Mouse (Mus musculus) kidney, postnatal 4 days (tissue): Measurements from ENCODE around the gene Wdhd1.
A peak's percentile ranks its signal among the peaks of the same experiment; 100 is the strongest.

Source experiments
- DNase-seq, 2 experiments: peaks; one replicate each; pipeline ENCODE4 v3.0.0; 2021; ENCODE audit warnings: mixed read lengths in 2 of 2

Wdhd1 gene

DNA sequence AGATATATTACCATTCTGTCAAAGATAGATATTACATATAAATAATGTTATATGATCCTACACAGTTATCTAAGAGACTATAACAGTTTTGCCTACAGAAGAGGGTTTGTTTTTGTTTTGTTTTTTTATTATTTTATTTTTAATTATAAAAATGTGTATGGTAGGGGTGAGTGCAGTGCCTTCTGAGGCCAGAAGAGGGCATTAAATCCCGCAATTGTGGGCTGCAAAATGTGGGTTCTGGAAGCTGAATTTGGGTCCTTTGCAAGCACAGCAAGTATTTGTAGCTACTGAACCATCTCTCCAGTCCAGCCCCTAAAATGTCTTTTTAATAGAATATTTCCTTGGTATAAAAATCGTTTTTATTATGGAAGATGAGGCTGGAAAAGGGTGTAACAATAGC lies 2.4 kb upstream of the Wdhd1 start:
- no peak for DNase-seq

DNA sequence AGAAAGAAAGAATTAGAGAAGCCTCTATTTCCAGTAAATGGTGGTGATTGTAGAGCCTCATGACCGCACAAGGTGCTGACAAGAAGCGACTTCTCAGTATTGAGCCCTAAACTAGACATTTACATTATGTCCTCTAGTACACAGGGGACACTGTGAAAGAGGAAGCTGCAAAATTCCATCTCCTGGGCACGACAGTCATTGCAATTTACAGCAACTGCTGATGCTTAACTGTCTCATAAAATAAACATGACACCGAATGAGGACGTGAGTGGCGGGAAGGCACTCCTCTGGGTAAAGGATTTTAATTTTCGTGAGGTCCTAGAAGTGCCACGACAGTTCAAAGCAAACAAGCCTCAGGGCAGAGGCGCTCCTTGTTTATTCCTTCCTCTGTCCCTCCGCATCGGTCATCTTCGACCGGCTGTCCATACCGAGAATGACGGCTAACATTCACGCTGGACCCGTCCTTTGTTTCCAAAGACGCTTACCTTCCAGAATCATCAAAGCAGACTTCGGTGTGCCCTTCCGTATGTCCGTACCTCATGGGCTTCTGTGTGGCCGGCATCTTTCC lies 537 bp downstream of the Wdhd1 start:
- DNase-seq = no peak

DNA sequence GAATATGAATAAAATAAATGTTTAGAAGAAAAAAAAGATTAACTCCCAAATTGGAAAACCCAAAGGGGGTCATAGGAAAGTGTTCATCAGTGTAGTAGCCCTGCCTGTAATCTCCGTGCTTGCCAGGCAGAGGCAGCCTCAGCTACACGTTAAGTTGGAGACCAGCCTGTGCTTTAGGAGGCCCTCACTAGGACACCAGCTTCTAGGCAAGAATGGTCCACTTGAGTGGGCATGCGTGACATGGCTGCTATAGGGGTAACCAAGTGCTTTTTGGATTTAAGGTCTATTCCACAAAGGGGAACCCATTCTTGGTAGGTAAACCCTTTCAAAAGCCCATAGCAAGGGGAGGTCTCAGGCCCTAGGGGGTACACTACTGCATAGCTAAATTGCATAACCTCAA lies 1.2 kb downstream of the Wdhd1 start:
- no peak for DNase-seq

DNA sequence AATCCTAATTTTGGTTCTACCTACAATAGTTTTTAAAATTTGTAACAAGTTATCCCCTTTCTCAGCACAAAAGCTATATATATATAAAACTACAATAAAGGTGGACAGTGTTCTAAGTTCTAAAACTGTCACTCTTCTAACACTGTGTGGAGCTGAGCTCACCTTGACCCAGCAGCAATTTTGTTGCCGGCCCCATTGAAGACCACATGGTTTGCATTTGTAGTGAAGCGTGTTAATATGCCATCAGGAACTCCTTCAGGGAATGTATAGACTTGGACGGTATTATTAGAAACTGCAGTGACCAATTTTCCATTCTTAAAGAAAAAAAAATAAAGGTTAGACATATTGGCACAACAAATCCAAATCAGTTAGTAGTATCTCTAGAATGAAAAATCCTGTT lies 2.9 kb downstream of the Wdhd1 start:
- DNase-seq = no peak

DNA sequence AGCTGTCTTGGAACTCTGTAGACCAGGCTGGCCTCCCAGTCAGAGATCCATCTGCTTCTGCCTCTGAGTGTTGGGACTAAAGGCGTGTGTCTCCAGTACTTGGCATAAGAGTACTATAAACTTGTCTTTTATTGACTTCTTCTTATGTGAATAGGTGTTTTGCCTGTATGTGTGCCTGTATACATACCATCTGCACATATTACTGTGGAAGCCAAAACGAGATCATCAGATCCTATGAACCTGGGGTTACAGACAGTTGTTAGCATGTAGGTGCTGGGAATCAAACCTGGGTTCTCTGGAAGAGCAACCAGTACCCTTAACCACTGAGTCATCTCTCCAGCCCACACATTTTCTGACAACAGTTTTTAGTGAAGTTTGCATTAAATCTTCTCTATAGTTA lies 7.0 kb downstream of the Wdhd1 start:
- no peak for DNase-seq

DNA sequence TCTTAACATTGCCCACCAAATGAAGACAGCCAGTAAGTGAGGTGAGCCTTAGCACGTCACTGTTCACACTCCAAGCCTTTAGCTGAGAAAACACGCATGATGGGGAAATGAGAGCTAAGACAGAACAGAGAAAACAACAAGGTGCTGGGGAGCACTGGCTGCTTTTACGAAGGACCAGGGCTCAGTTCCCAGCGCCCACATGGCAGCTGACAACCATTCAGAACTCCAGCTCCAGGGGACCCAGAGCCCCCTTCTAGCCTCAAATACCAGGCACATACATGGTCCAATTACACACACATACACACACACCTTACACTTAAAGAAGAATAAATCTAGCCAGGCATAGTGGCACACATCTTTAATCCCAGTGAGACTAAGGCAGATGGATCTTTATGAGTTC lies 7.6 kb downstream of the Wdhd1 start:
- DNase-seq = no peak

DNA sequence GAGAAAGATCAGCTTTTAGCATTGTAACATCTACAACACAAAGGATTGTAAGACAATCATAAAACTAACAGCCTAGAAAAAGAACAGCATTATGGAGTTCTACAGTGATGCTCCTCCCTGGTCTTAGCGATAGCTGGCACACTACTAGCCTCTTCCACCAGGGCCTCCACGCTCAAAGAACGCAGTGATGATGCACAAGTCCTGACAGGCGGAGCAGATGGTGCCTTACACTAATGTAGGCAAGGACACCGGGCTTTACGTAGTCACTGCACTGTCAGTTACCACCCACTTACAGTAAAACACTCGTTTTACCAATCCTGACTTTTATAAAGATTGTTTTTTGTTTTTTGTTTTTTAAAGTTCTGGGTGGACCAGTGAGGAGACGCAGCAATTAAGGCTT lies 10.8 kb downstream of the Wdhd1 start:
- DNase-seq = no peak

DNA sequence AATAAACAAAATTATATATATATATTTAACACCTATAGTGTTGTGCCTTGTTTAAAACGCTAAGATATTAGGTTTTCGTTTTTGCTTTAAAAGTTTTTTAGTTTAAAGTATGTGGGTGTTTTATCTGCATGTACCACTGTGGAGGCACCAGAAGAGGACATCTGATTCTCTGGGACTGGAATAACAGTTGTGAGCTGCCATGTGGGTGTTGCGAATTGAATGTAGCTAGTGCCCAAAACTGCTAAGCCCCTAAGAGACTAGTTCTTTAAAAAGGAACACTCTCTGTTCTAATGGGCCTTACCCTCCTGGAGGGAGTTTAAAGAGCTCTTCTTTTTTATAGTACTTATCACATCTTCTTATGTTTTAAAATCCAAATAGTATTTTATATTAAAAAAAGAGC lies 11.8 kb downstream of the Wdhd1 start:
- no peak for DNase-seq

DNA sequence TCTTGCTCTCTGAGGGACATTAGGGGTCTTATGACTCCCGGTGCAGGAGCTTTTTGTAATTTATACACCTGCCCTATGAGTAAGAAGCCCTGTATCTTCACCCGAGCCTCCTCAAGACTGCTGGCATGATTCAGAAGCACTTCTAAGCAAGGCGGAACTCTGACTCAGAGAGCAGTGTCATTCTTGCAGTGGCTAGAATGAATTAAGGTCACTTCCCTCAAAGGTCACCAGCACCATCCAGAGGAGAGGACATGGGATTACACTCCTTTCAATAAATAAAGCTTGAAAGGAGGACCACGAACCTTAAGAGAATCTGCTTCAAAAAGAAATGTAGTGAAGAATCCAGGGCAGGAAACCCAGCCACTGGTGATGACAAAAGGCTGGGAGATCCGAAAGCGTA lies 26.8 kb downstream of the Wdhd1 start:
- DNase-seq = no peak

DNA sequence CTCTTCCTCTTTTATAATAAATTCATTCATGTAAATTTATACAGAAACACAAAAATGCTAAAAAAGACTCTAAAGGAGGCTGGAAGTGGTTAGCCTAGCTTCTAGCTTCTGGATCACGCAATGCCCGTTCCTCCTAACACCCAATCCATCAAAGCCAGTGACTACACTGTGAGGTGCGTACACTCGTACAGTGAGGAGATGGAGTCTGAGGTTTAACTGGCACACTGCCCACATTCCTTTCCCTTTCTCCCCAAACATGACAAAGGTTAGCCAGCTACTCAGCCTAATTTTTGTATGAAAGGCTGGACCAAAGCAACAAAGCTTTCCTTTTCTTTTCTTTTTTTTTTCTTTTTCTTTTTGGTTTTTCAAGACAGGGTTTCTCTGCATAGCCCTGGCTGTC lies 33.9 kb downstream of the Wdhd1 start:
- no peak for DNase-seq

DNA sequence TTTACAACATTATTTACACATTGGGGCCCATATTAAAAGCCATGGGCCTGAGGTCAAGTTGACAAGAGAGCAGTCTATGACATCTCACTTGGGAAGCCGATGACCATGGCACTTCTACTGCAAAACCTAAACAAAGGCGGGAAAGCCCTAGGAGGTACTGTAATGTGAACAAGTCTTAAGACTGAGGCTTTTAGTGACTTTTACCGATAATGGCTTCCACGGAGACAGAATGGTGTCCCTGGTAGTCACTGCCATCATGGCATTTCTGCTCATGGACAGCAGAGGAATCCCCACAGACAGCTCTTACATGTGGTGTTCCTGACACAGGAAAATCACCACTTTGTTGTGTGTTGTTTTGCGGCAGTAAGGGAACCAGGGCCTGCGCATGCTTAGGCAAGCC lies 35.6 kb downstream of the Wdhd1 start:
- DNase-seq = no peak

DNA sequence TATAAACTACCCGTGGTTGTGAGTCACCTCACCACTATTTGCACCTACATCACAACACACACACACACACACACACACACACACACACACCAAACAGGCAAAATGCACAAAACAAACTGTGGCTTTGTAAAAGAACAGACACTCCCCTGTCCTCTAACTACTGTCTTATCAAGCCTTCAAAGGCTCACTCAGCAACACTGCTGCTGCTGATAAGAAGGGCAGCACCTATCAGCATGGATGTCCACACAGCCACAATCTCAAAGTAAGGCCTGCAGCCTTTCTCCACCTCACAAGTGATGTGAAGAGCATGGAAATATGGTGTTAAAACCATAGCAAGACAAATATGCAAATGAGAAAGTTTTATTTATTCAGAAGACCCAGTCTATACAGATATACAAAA lies 36.1 kb downstream of the Wdhd1 start:
- no peak for DNase-seq

DNA sequence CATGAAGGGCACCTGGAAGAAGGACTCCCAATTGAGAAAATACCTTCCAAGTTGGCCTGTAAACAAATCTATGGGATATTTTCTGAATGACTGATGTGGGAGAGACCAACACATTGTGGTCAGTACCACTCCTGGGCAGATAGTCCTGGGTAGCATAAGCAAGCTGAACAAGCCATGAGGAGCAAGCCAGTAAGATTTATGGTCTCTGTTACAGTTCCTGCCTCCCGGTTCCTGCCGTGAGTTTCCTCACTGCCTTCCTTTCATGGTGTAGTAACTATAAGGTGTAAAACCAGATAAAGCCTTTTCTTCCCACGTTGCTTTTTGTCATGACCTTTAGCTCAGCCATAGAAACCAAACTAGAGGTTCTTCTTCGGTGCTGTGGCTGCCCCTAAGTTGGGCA lies 39.4 kb downstream of the Wdhd1 start:
- DNase-seq = no peak

DNA sequence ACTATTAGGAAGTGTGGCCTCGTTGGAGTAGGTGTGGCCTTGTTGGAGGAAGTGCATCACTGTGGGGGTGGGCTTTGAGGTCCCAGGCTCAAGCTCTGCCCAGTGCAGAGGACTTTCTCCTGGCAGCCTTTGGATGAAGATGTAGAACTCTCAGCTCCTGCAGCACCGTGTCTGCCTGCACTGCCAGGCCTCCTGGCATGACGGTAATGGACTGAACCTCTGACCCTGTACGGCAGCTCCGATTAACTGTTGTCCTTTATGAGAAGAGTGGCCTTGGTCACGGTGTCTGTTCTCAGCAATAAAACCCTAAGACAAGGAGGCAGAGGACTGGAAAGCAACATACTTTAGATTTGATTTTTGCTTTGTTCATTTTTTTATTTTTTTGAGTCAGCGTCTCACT lies 40.2 kb downstream of the Wdhd1 start:
- DNase-seq = no peak

DNA sequence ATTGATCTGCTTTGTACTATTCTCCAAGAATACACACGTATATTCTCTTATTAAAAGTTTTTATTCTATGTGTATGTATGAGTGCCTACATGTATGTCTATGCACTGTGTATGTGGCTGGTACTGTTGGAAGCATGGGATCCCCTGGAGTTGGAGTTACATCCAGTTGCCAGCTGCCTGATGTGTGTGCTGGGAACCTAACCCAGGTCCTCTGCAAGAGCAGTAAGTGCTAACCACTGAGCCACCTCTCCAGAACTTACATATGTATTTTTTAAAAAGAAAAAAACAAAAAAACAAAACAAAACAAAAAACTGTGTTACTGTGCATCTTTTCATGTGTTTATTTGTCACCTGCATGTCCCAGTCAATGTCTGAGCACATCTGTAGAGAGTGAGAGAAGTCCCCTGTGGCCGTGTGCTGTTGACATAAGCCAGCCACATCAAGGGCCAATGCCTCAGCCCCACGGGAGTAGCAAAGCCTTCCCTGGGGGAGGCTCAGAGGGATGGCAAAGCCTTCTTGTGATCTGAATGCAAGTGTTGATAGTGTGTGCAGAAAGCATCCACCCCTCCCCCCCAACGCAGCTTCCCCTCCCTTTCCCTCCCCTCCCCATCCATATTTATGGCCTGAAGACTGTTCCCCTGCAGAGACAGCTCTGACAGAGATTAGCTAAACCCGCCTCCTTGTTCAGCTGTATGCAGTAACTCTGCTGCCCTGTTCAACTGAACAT lies 42.0 kb downstream of the Wdhd1 start:
- no peak for DNase-seq

DNA sequence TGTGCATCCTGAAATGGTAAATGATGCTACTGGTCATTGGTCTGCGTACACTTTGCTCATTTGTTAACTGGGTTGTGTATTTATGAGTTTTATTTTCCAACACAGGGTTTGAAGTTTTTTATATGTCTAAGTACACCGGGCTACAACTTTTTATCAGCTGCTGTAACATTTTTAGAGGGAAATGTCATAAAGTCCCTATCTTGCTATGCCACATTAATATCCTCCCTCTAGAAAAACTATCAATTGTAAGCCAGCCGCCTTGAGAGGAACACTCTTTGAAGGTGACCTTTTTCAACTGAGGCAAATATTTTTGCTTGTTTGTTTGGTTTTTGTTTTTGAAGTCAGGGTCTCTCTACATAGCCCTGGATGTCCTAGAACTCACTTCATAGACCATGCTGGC lies 42.6 kb downstream of the Wdhd1 start:
- no peak for DNase-seq

DNA sequence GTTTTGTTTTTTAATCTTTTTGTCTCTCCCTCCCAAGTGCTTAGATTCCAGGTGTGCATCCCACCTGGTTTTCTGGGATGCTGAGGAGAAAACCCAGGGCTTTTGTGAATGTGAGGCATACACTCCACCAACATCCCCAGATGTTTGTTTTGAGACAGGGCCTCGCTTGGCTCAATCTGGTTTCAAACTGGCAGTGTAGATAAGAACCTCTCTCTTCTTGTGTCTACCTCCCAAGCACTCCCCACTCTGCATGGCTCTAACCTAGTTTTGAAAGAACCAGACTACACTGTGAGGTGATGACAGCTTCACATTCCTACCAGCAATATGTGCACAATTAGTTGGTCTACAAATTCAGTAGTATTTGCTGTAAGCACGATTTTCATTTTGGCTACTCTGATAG lies 43.1 kb downstream of the Wdhd1 start:
- no peak for DNase-seq

DNA sequence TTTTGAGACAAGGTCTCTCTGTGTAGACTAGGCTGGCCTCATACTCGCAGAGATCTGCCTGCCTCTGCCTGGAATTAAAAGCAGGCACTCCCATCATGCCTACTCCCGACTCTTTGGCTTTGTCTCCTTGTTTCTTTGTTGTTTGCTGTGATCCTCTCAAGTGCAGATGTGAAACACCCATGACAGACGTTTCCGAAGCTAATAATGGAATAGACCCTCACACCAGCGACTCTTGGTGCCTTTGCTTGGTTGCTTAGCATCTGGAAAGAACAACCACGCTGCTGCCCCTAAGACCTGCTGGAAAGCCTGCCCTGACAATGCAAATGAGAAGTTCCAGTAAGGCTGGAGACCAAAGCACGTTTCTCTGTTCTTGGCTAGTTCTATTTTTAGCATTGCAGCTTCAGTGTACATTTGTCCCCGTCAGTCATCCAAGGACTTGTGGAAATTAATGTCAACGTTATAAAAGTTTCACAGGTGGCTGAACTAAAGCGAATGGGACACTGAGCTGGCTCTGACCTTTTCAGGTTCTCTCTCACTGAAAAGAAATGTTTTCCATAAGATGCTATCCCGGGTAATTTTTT lies 46.8 kb downstream of the Wdhd1 start:
- no peak for DNase-seq

DNA sequence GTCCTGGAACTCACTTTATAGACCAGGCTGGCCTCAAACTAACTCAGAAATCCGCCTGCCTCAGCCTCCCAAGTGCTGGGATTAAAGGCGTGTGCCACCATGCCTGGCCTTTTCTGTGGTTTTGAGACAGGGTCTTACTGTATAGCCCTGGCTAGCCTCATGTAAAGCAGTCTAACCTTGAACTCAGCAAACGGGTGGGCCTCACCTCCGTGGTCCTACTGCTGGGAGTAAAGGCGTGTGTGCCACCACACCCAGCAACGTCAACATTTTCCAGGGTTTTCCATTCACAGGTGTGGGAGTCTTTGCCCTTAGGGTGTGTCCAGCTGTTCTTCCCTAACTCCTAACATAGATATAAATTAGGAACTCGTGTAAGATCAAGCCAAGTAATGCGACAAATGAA lies 50.7 kb downstream of the Wdhd1 start:
- no peak for DNase-seq

DNA sequence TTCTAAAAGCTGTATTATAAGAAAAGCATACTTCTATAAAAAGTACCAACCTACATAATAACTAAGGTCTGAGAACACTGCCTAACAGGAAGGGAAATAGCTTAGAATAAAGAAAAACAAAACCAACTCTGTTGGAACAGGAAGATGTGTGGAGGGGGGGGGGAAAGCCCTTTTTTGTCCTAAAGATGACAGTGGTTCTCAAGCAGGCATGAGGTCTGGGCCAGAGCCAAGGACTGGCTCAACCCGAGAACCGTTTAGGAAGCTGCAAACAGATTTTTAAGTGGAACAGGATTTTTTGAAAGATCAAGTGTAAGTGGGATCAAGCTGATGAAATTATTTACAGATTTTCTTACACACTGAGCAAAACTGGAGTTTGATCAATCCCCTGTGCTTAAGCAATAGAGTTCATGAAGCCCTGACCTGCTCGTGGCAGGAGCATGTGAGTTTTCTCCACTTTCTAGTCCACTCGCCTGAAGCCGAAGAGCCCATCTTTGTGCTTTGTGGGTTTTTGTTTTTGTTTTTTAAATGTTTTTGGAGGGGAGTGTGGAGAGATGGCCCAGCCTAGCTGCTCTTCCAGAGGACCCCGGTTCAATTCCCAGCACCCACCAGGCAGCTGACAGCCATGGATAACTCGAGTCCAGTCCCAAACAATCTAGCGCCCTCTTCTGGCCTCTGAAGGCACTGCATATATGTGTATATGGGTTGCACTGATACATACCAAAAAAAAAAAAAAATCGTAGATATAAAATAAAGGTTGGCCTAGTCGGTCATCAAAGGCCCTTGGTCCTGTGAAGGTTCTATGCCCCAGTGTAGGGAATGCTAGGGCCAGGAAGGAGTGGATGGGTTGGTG lies 52.0 kb downstream of the Wdhd1 start:
- peak; percentile 4 to 15 for DNase-seq

DNA sequence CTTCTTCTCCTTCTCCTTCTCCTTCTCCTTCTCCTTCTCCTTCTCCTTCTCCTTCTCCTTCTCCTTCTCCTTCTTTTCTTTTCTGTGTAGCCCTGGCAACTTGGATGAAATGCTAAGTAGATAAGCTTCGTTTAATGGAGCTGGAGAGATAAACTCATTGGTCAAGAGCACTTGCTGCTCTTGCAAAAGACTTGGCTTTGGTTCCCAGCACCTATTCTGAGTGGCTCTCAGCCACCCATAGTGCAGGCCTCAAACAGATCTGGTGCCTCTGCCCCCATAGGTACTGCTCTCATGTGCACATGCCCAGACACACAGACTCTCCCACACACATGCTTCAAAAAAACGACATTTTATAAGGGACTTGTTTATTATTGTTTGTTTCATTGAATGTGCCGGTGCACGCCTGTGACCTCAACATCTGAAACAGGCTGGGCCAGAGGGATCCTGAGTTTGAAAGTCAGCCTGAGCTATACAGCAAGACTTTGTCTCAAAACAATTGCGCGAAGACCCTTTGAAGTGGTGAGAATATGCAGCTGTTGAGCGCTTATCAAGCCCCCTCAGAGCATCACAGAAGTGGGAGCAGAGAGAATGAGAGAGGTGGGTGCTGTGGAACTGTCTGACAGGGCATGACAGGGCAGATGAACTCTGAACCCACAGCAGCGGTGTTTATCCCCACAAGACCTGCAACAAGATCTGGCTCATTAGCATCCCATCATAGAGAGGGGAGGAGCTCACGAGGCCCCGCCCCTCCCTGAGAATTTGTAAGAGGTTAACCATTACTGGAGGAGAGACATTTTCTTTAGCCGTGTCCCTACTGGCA lies 53.8 kb downstream of the Wdhd1 start:
- DNase-seq = peak in 1 of 2 experiments; percentile 19

DNA sequence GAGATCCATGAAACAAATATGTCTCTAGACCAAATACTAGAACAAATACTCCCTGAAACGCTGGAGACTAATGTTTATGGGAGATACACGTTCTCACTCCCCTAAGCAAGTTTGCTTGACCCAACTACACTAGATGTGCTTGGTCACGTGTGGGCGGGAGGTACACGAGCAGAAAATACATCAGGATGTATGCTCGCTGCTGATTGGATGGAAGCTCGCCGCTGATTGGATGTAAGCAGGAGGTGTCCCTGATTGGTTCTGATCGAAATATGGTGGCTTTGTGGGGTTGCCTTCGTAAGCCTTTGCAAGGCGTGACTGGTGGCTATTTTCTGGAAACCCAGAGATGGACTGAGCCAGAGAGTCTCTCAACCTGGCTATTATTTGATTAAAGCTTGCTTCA lies 55.1 kb downstream of the Wdhd1 start:
- no peak for DNase-seq
